Mouse (Mus musculus) heart, embryonic 10.5 days (tissue): ENCODE results near the gene Gtf2h1. TPM values are rescaled to one million over a fixed set of nuclear protein-coding genes. Genes with fewer than 3 reads are reported as not detected.

Source experiments
- DNase-seq: peaks from one replicate; pipeline ENCODE4 v3.0.0-alpha.2; 2017; ENCODE audit warnings: low spot score
- H3K27ac ChIP-seq: fragments of 300-500 bp; sonication (generic); 2 replicates; pipeline ENCODE4 v1.5.1; 2016; ENCODE audit warnings: mild to moderate bottlenecking
- H3K27me3 ChIP-seq: fragments of 300-500 bp; sonication (generic); 2 replicates; pipeline ENCODE4 v1.6.1; 2016; ENCODE audit warnings: mild to moderate bottlenecking; ENCODE audit not compliant: poor library complexity, insufficient read depth, severe bottlenecking
- H3K36me3 ChIP-seq: fragments of 300-500 bp; sonication (generic); 2 replicates; pipeline ENCODE4 v1.6.1; 2016; ENCODE audit warnings: mild to moderate bottlenecking, moderate library complexity
- H3K4me1 ChIP-seq: fragments of 300-500 bp; sonication (generic); 2 replicates; pipeline ENCODE4 v1.6.1; 2016; ENCODE audit warnings: mild to moderate bottlenecking
- H3K4me3 ChIP-seq: fragments of 300-500 bp; sonication (generic); 2 replicates; pipeline ENCODE4 v1.5.1; 2016; ENCODE audit warnings: mild to moderate bottlenecking, moderate library complexity
- H3K9me3 ChIP-seq: fragments of 300-500 bp; sonication (generic); 2 replicates; pipeline ENCODE4 v1.6.1; 2016; ENCODE audit warnings: mild to moderate bottlenecking, moderate library complexity
- WGBS: fragments of 180-500 bp; shearing (Covaris S2); methylation state at CpG from one replicate; pipeline ENCODE4 v1.1.7; 2016; 5-methylcytosine and 5-hydroxymethylcytosine counted together
- polyA plus RNA-seq: library from polyadenylated mRNA; unstranded; fragments of >200 nt; fragmentation: Nextera tagmentation; extraction: Ambion mirVana; gene quantifications from 2 replicates; pipeline ENCODE4 v1.2.1, GENCODE M21; 2016

Gtf2h1 gene
- polyA plus RNA-seq: 40.6 and 45.1 TPM in 2 replicates

- Histone ChIP-seq H3K4me3 (peak within 1 kb of the TSS; percentile 94), H3K9me3 (no peaks in the 10 kb centered on the region), H3K36me3 (peaks cover 14% of the 10 kb centered on the region; the same call in 1 of the 2 replicates), H3K4me1 (peaks cover 19% of the 10 kb centered on the region; the same call in 1 of the 2 replicates), H3K27ac (peak within 1 kb of the TSS; percentile 98), H3K27me3 (no peaks in the 10 kb centered on the region)
- under 1% methylated on average over 75 of the region's 75 CpGs for WGBS
- peak; percentile 98 for DNase-seq
These were observed at the start of gene Gtf2h1, which contains the start of gene Hps5 for GRCm38 (mm10) chr7:46795287-46796205. Gtf2h1 (plus strand) TSS chr7:46796103. Hps5 (minus strand) TSS chr7:46796064.

- 82% methylated on average over 7 of the region's 7 CpGs for WGBS
- Histone ChIP-seq H3K4me1 (no peaks in the 10 kb centered on the region), H3K4me3 (no peak overlapping the region), H3K9me3 (no peaks in the 10 kb centered on the region), H3K36me3 (no peaks in the 10 kb centered on the region), H3K27me3 (no peaks in the 10 kb centered on the region), H3K27ac (no peak overlapping the region)
- no peak for DNase-seq
These were observed 49.5 kb upstream of the Gtf2h1 start for GRCm38 (mm10) chr7:46746381-46746780.

GRCm38 (mm10) chr7:46748459-46748858 is 47.4 kb upstream of the Gtf2h1 start:
- no peaks in the 10 kb centered on the region for H3K27me3 ChIP-seq
- H3K4me3 ChIP-seq: no peak overlapping the region
- WGBS: 60% methylated on average over 3 of the region's 3 CpGs
- no peaks in the 10 kb centered on the region for H3K9me3 ChIP-seq
- no peaks in the 10 kb centered on the region for H3K36me3 ChIP-seq
- no peak for DNase-seq
- H3K27ac ChIP-seq: no peak overlapping the region
- no peaks in the 10 kb centered on the region for H3K4me1 ChIP-seq

- Histone ChIP-seq H3K4me1 (no peaks in the 10 kb centered on the region), H3K4me3 (no peak within 1 kb of the TSS), H3K9me3 (no peaks in the 10 kb centered on the region), H3K27ac (no peak within 1 kb of the TSS), H3K36me3 (no peaks in the 10 kb centered on the region), H3K27me3 (no peaks in the 10 kb centered on the region)
- WGBS: 70% methylated on average over 3 of the region's 3 CpGs
- no peak for DNase-seq
These were observed 44.4 kb upstream of the Gtf2h1 start, which contains the start of gene Saa2 for GRCm38 (mm10) chr7:46751490-46751889. Saa2 (plus strand) TSS chr7:46751790.

GRCm38 (mm10) chr7:46761049-46761795 is 34.7 kb upstream of the Gtf2h1 start:
- H3K27ac ChIP-seq: no peak overlapping the region
- peaks cover 63% of the 10 kb centered on the region for H3K36me3 ChIP-seq
- DNase-seq: no peak
- no peaks in the 10 kb centered on the region for H3K9me3 ChIP-seq
- H3K4me3 ChIP-seq: no peak overlapping the region
- 68% methylated on average over 11 of the region's 11 CpGs for WGBS
- no peaks in the 10 kb centered on the region for H3K27me3 ChIP-seq
- no peaks in the 10 kb centered on the region for H3K4me1 ChIP-seq

DNA sequence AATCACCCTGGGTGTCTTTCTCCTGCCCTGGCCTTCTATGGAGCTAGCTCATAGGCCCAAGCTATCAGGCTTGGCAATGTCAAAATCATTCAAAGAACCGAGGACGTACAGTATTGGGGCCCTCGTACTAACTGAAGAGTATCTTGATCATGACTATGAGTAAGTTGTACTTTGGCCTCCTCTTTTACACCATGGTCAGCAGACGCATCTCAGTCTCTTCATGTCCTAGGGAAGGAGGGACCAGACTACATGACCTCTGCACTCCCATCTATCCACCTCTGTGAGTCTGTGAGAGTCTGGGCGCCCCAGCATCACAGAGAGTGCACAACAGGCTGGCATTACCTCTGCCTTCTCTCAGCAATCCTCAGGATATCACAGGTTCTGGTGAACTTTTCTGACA is 33.3 kb upstream of the Gtf2h1 start:
- Histone ChIP-seq H3K9me3 (no peaks in the 10 kb centered on the region), H3K27me3 (no peaks in the 10 kb centered on the region), H3K36me3 (peaks cover 71% of the 10 kb centered on the region), H3K4me3 (no peak overlapping the region), H3K27ac (no peak overlapping the region), H3K4me1 (no peaks in the 10 kb centered on the region)
- no peak for DNase-seq
- 90% methylated on average over 5 of the region's 5 CpGs for WGBS

DNA sequence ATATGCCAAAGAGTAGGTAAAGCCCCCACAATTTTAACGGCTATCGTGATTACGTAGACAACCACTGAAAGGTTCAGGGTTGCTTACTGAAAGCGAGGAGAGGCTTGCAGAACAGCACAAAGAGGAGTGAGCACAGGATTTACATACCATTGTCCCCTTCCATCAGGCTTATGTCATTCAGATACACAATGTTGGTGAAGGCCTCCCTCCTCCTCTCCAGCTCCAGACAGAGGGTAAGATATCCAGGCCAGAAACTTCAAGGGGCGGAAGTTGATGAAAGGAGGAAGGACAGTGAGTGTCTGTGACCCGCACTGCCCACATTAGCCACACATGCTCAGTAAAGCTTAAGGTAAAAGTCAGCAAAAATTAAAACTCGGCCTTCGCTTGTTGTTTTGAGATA is 31.2 kb upstream of the Gtf2h1 start:
- Histone ChIP-seq H3K4me1 (no peaks in the 10 kb centered on the region), H3K36me3 (peaks cover 84% of the 10 kb centered on the region), H3K4me3 (no peak overlapping the region), H3K27me3 (no peaks in the 10 kb centered on the region), H3K9me3 (no peaks in the 10 kb centered on the region), H3K27ac (no peak overlapping the region)
- 87% methylated on average over 8 of the region's 8 CpGs for WGBS
- no peak for DNase-seq

- Histone ChIP-seq H3K27me3 (no peaks in the 10 kb centered on the region), H3K36me3 (peaks cover 73% of the 10 kb centered on the region), H3K9me3 (no peaks in the 10 kb centered on the region), H3K4me1 (no peaks in the 10 kb centered on the region), H3K4me3 (no peak overlapping the region), H3K27ac (no peak overlapping the region)
- no peak for DNase-seq
These were observed 28.5 kb upstream of the Gtf2h1 start for GRCm38 (mm10) chr7:46767371-46767770.

DNA sequence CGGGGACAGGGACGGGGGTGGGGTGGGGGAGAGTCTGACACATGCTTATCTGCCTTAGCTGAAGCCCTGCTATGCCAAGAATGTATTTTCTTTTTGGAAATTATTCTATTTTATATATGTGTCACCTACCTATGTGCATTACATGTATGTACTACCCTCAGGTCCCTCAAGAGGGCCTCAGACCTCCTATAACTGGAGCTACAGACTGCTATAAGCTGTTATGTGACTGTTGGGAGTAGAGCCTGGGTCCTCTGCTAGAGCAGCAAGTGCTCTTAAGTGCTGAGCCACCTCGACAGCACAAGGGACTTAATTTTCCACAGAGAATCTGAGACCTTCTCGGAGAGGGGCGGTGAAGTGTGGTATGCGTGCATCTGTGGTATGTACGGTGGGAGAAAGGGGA is 27.5 kb upstream of the Gtf2h1 start:
- H3K4me1 ChIP-seq: no peaks in the 10 kb centered on the region
- WGBS: 83% methylated on average over 7 of the region's 7 CpGs
- peaks cover 71% of the 10 kb centered on the region for H3K36me3 ChIP-seq

GRCm38 (mm10) chr7:46770706-46771105 is 25.2 kb upstream of the Gtf2h1 start:
- Histone ChIP-seq H3K9me3 (no peaks in the 10 kb centered on the region), H3K27ac (no peak overlapping the region), H3K36me3 (peaks cover 74% of the 10 kb centered on the region), H3K4me3 (no peak overlapping the region), H3K4me1 (no peaks in the 10 kb centered on the region), H3K27me3 (no peaks in the 10 kb centered on the region)
- WGBS: 55% methylated on average over 4 of the region's 4 CpGs
- peak; percentile 82 for DNase-seq

More for the DNA sequence above, 27.5 kb upstream of the Gtf2h1 start:
- H3K27ac ChIP-seq: no peak overlapping the region
- H3K27me3 ChIP-seq: no peaks in the 10 kb centered on the region
- no peaks in the 10 kb centered on the region for H3K9me3 ChIP-seq
- H3K4me3 ChIP-seq: no peak overlapping the region
- DNase-seq: no peak

- Histone ChIP-seq H3K4me3 (no peak overlapping the region), H3K27me3 (no peaks in the 10 kb centered on the region), H3K27ac (no peak overlapping the region), H3K4me1 (no peaks in the 10 kb centered on the region), H3K9me3 (no peaks in the 10 kb centered on the region), H3K36me3 (peaks cover 41% of the 10 kb centered on the region)
- WGBS: 78% methylated on average over 5 of the region's 5 CpGs
- no peak for DNase-seq
These were observed 6.6 kb upstream of the Gtf2h1 start for GRCm38 (mm10) chr7:46789177-46789849.

DNA sequence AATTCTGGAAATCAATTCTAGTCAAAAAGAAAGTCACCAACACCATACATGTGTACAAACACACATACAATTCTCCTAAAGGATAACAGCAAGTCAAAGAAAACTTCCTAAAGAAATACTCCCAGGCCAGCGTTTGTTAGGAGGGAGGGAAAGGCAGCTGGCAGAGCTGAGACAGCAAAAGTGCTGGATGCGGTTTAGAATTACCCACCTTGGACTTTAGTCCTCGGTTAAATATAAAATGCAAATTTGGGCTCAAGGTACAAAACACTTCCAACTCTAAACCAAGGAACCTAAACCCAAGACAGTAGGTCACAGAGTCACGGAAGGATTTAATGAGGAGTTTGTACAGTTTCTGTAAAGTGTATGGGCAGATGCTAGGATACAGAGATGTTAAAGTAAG is 2.0 kb upstream of the Gtf2h1 start:
- Histone ChIP-seq H3K36me3 (peaks cover 10% of the 10 kb centered on the region; the same call in 1 of the 2 replicates), H3K27me3 (no peaks in the 10 kb centered on the region), H3K27ac (no peak overlapping the region), H3K9me3 (no peaks in the 10 kb centered on the region), H3K4me1 (peaks cover 19% of the 10 kb centered on the region; the same call in 1 of the 2 replicates), H3K4me3 (no peak overlapping the region)
- whole genome bisulfite sequencing: 83% methylated on average over 4 of the region's 4 CpGs
- DNase-seq: no peak
